Mouse (Mus musculus) spleen, adult 2 months (tissue): ENCODE data around the gene Asb6.

Experiments
- CTCF ChIP-seq: fragments of 200-500 bp; IDR thresholded peaks from 2 replicates; pipeline ENCODE4 v1.5.1; 2011; ENCODE audit warnings: mild to moderate bottlenecking, inconsistent platforms; ENCODE audit not compliant: insufficient read depth, insufficient read length, insufficient replicate concordance; ENCODE audit errors: extremely low read depth
- POLR2A ChIP-seq: fragments of 200-500 bp; IDR thresholded peaks from 2 replicates; pipeline ENCODE4 v1.6.1; 2011; ENCODE audit warnings: low read depth, low read length, inconsistent platforms

GRCm38 (mm10) chr2:30834373-30835022, 4.4 kb upstream of the Asb6 start, which contains the start of gene Prrx2:
- TF ChIP-seq CTCF (no peak), POLR2A (no peak)
